Mouse (Mus musculus) lung, adult 2 months (tissue): ENCODE results near the gene Myo9a.

Experiments used
- CTCF ChIP-seq: fragments of 200-500 bp; IDR thresholded peaks from 2 replicates; pipeline ENCODE4 v1.5.1; 2011; ENCODE audit warnings: mild to moderate bottlenecking, low read length, control low read depth; ENCODE audit not compliant: insufficient read depth
- POLR2A ChIP-seq: fragments of 200-500 bp; IDR thresholded peaks from 2 replicates; pipeline ENCODE4 v1.6.1; 2011; ENCODE audit warnings: low read depth, mild to moderate bottlenecking, control low read depth, low read length, borderline replicate concordance; ENCODE audit errors: extremely low read depth

DNA sequence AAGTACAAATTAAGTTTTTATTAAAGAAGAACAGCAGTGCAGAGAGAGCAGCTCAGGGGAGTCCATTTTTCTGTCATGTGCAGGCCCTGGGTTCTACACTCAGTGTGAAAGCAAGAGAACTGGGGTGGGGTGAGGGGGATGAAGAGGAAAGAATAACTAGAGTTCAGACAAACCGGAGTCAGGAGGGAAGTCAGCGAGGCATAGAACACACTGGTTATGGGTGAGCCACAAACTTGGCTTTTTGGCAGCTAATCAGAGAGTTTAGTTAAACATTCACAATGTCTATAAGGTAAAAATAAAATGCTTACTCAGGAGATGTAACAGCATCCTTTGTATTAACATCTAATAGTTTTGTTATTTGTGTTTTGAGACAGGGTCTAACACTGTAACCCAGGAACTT, 10.1 kb upstream of the Myo9a start:
- TF ChIP-seq POLR2A (no peak), CTCF (no peak)
